Comparison of ENCODE assay signal across 7 mouse cellular contexts in genomic region chr9:37177107-37177506, GRCm38 (mm10). TPM values are rescaled to one million over a fixed set of nuclear protein-coding genes. Genes with fewer than 3 reads are reported as not detected.
DNase-seq lines count a peak whose midpoint lies in the region; ATAC-seq and TF ChIP-seq lines count a peak whose summit lies in the region.

No protein-coding gene starts in this region.

- H3K9ac ChIP-seq in hindbrain, embryonic 15.5 days, result no peak overlapping the region
- H3K9ac ChIP-seq in midbrain, embryonic 12.5 days (replicated peaks), result no peak overlapping the region

- H3K9me3 ChIP-seq in hindbrain, embryonic 15.5 days, result no peaks in the 10 kb centered on the region
- H3K9me3 ChIP-seq in midbrain, embryonic 12.5 days, result no peaks in the 10 kb centered on the region

- no peak for ATAC-seq in Patski
- ATAC-seq in hindbrain, embryonic 15.5 days (ENCODE audit: low FRiP score, low read depth), result 0 out of 2 replicates have a peak, but pooled peaks have one; percentile 42
- peak; percentile 84 for ATAC-seq in midbrain, embryonic 12.5 days (ENCODE audit: low FRiP score, low read depth)

- no peaks in the 10 kb centered on the region for H3K36me3 ChIP-seq in hindbrain, embryonic 15.5 days
- no peaks in the 10 kb centered on the region for H3K36me3 ChIP-seq in midbrain, embryonic 12.5 days

- CTCF ChIA-PET in Patski (lab: Charles Lee), result interaction anchor here (1.4 to 2.0 kb wide), 3 partner anchors 52 to 91 kb away, joined by 3 to 7 read pairs (median 4); no protein-coding TSS in a partner anchor

- no peak overlapping the region for H3K4me3 ChIP-seq in cerebellum, adult 2 months (replicated peaks; ENCODE audit: insufficient read depth, low read depth, low read length)
- no peak overlapping the region for H3K4me3 ChIP-seq in hindbrain, embryonic 15.5 days
- H3K4me3 ChIP-seq in left cerebral cortex, adult 2 months, result peak overlapping the region; percentile 11; the same call in 1 of the 2 replicates
- H3K4me3 ChIP-seq in midbrain, embryonic 12.5 days, result no peak overlapping the region

- peak; percentile 94 for TF ChIP-seq CTCF in Patski (IDR thresholded peaks at IDR 0.05)
- peak; percentile 75 for TF ChIP-seq CTCF in cerebellum, adult 2 months (IDR thresholded peaks at IDR 0.05; ENCODE audit: borderline replicate concordance, insufficient read depth, low read depth, low read length)
- peak; percentile 98 for TF ChIP-seq CTCF in left cerebral cortex, adult 2 months (IDR thresholded peaks at IDR 0.05)

- POLR2A ChIA-PET in Patski (lab: Charles Lee), result no interaction called here

- H3K27ac ChIP-seq in cerebellum, adult 2 months (ENCODE audit: insufficient read depth, low read length), result no peak overlapping the region
- H3K27ac ChIP-seq in hindbrain, embryonic 15.5 days (replicated peaks), result no peak overlapping the region
- peak overlapping the region; percentile 72 for H3K27ac ChIP-seq in left cerebral cortex, adult 2 months
- H3K27ac ChIP-seq in midbrain, embryonic 12.5 days (replicated peaks), result peak overlapping the region; percentile 68

- DNase-seq in Patski (ENCODE audit: low read depth, low spot score), result no peak
- peak; percentile 32 to 40 for DNase-seq in cerebellum, adult 2 months
- peak; percentile 63 for DNase-seq in forelimb bud, embryonic 11.5 days (ENCODE audit: low read depth, low spot score)
- peak; percentile 72 to 73 for DNase-seq in left cerebral cortex, adult 2 months (ENCODE audit: extremely low spot score in 1 of 2, low spot score in 2 of 2)
- DNase-seq in skeletal muscle tissue, adult 2 months (ENCODE audit: low read depth, low spot score), result peak; percentile 27

- TF ChIP-seq POLR2A in cerebellum, adult 2 months (IDR thresholded peaks at IDR 0.05; ENCODE audit: borderline replicate concordance, insufficient read depth, low read length), result no peak

- intact Hi-C loops in left cerebral cortex, adult 2 months (cut with DNase I), result loop anchor here (1.0 to 5.0 kb wide), 2 partner anchors 52 to 150 kb away; no protein-coding TSS in a partner anchor

- in situ Hi-C loops in Patski (cut with MboI; ENCODE audit: low pct_unique_long_range_greater_than_20kb), result loop anchor here (5.0 to 10.0 kb wide), 2 partner anchors 50 to 138 kb away; no protein-coding TSS in a partner anchor

- 12% methylated on average over 5 of the region's 5 CpGs for WGBS in cerebellum, adult 2 months
- 0% methylated on average over 5 of the region's 5 CpGs for WGBS in hindbrain, embryonic 15.5 days
- under 1% methylated on average over 5 of the region's 5 CpGs for WGBS in midbrain, embryonic 12.5 days

- no peak overlapping the region for H3K4me2 ChIP-seq in hindbrain, embryonic 15.5 days
- peak overlapping the region; percentile 37 for H3K4me2 ChIP-seq in midbrain, embryonic 12.5 days (replicated peaks)

- no peaks in the 10 kb centered on the region; the same call in 1 of the 2 replicates for H3K4me1 ChIP-seq in cerebellum, adult 2 months (ENCODE audit: control insufficient read depth, insufficient read depth, low read length)
- H3K4me1 ChIP-seq in hindbrain, embryonic 15.5 days (replicated peaks), result peaks cover 39% of the 10 kb centered on the region
- H3K4me1 ChIP-seq in midbrain, embryonic 12.5 days, result peaks cover 45% of the 10 kb centered on the region

- H3K27me3 ChIP-seq in Patski, result peaks cover 15% of the 10 kb centered on the region
- H3K27me3 ChIP-seq in cerebellum, adult 2 months (ENCODE audit: control insufficient read depth, insufficient read depth, low read length), result no peaks in the 10 kb centered on the region
- H3K27me3 ChIP-seq in hindbrain, embryonic 15.5 days, result no peaks in the 10 kb centered on the region
- H3K27me3 ChIP-seq in midbrain, embryonic 12.5 days, result peaks cover 7% of the 10 kb centered on the region; the same call in 1 of the 2 replicates

RNA-seq across cellular contexts. Expression of gene Pknox2, which starts 29.9 kb away (rescaled TPM):
- 0.09 TPM for polyA plus RNA-seq in Patski (2021)
- 23.4 and 23.8 TPM in 2 replicates for polyA plus RNA-seq in cerebellum, adult 2 months (2012; rRNA removed)
- polyA plus RNA-seq in hindbrain, embryonic 15.5 days (2015; fragmentation: Nextera tagmentation; extraction: Ambion mirVana), result 32.9 and 40.6 TPM in 2 replicates
- total RNA-seq in left cerebral cortex, adult 2 months (2021), result 10 to 100 TPM; 79.1 to 84.5 TPM
- polyA plus RNA-seq in midbrain, embryonic 12.5 days (2016; fragmentation: Nextera tagmentation; extraction: Ambion mirVana), result 32.3 and 33.7 TPM in 2 replicates

RNA-seq across cellular contexts. Expression of gene Tmem218, which starts 30.9 kb away (rescaled TPM):
- 15.8 TPM for polyA plus RNA-seq in Patski (2021)
- 6.1 and 7.0 TPM in 2 replicates for polyA plus RNA-seq in cerebellum, adult 2 months (2012; rRNA removed)
- 9.6 and 10.3 TPM in 2 replicates for polyA plus RNA-seq in hindbrain, embryonic 15.5 days (2015; fragmentation: Nextera tagmentation; extraction: Ambion mirVana)
- total RNA-seq in left cerebral cortex, adult 2 months (2021), result 10 to 100 TPM; 10.3 to 11.6 TPM
- polyA plus RNA-seq in midbrain, embryonic 12.5 days (2016; fragmentation: Nextera tagmentation; extraction: Ambion mirVana), result 15.4 and 16.2 TPM in 2 replicates

Comparison
In these comparisons a context has a peak if more than half of its experiments do, and no peak if none do; other contexts are left out.
1. H3K27ac ChIP-seq: peak in left cerebral cortex, adult 2 months (single experiment) and midbrain, embryonic 12.5 days (single experiment); none in cerebellum, adult 2 months (single experiment) and hindbrain, embryonic 15.5 days (single experiment).
2. RNA of gene Pknox2, which starts 29.9 kb away (polyA plus RNA-seq): 32.9 to 40.6 TPM in hindbrain, embryonic 15.5 days, 32.3 to 33.7 TPM in midbrain, embryonic 12.5 days and 23.4 to 23.8 TPM in cerebellum, adult 2 months; 0.09 TPM in Patski (single experiment); every median in the first group is over 10 times any median in the second.
3. Peak in every context shown above with its lines, with median percentiles within 50 percentile points of each other: CTCF ChIP-seq.